Mouse (Mus musculus) megakaryocyte, embryonic 14.5 days (primary cell): ENCODE measurements at regions not wholly inside any gene's neighbourhood (a gene's known extent, or its start where the extent isn't known, plus 50 kb on each side); places are given as distances from the start of the nearest gene placed in this dataset.

ENCODE experiments used
- H3K27me3 ChIP-seq: replicated peaks from 2 replicates; pipeline ENCODE3; 2012; ENCODE audit warnings: inconsistent platforms
- H3K36me3 ChIP-seq: replicated peaks from 2 replicates; pipeline ENCODE3; 2012; ENCODE audit warnings: low read length, inconsistent platforms, mixed read lengths
- H3K4me1 ChIP-seq: 2 replicates; pipeline ENCODE4 v1.6.1; 2012; ENCODE audit warnings: inconsistent platforms
- H3K4me3 ChIP-seq: replicated peaks from 2 replicates; pipeline ENCODE3; 2012; ENCODE audit warnings: moderate library complexity, mild to moderate bottlenecking, inconsistent platforms
- H3K9me3 ChIP-seq: 2 replicates; pipeline ENCODE4 v1.6.1; 2012; ENCODE audit warnings: inconsistent platforms
- FLI1 ChIP-seq: IDR thresholded peaks from 2 replicates; pipeline ENCODE4 v1.6.1; 2012; ENCODE audit warnings: low read length, inconsistent platforms, mixed read lengths
- GATA1 ChIP-seq: IDR thresholded peaks from 3 replicates; pipeline ENCODE4 v1.6.1; 2012; ENCODE audit warnings: mixed read lengths, low read length, inconsistent platforms, borderline replicate concordance

GRCm38 (mm10) chr1:34761436-34761835 is 81.4 kb downstream of the Fam168b start:
- Histone ChIP-seq H3K9me3 (peaks cover 12% of the 10 kb centered on the region), H3K27me3 (peaks cover 11% of the 10 kb centered on the region), H3K4me3 (no peak overlapping the region), H3K36me3 (no peaks in the 10 kb centered on the region), H3K4me1 (no peaks in the 10 kb centered on the region)
- TF ChIP-seq GATA1 (no peak), FLI1 (no peak)

GRCm38 (mm10) chr1:34761870-34762269 is 81.0 kb downstream of the Fam168b start:
- no peak for TF ChIP-seq GATA1
- TF ChIP-seq FLI1, result no peak
- H3K9me3 ChIP-seq, result peaks cover 12% of the 10 kb centered on the region
- no peak overlapping the region for H3K4me3 ChIP-seq
- H3K4me1 ChIP-seq, result no peaks in the 10 kb centered on the region
- peaks cover 14% of the 10 kb centered on the region for H3K27me3 ChIP-seq
- H3K36me3 ChIP-seq, result no peaks in the 10 kb centered on the region
